Mouse (Mus musculus) midbrain, embryonic 16.5 days (tissue): Measurements from ENCODE around the gene Gm49403. TPM values are rescaled to one million over a fixed set of nuclear protein-coding genes. Genes with fewer than 3 reads are reported as not detected.

Experiments used
- ATAC-seq: fragments of 200-750 bp; cut with Nextera tagmentation; 2 replicates; pipeline ENCODE4 v1.8.0; 2017; ENCODE audit warnings: moderate TSS enrichment
- H3K27ac ChIP-seq: fragments of 300-500 bp; sonication (generic); 2 replicates; pipeline ENCODE4 v1.5.1; 2014; ENCODE audit warnings: mild to moderate bottlenecking, low read length, mixed read lengths
- H3K27me3 ChIP-seq: fragments of 300-500 bp; sonication (generic); 2 replicates; pipeline ENCODE4 v1.6.1; 2014; ENCODE audit warnings: low read depth, low read length, mixed read lengths; ENCODE audit not compliant: control insufficient read depth, insufficient read depth
- H3K36me3 ChIP-seq: fragments of 300-500 bp; sonication (generic); 2 replicates; pipeline ENCODE4 v1.6.1; 2014; ENCODE audit warnings: mild to moderate bottlenecking, low read length, moderate library complexity, mixed read lengths; ENCODE audit not compliant: control insufficient read depth, insufficient read depth
- H3K4me1 ChIP-seq: fragments of 300-500 bp; sonication (generic); 2 replicates; pipeline ENCODE4 v1.6.1; 2014; ENCODE audit warnings: mild to moderate bottlenecking, low read length, mixed read lengths; ENCODE audit not compliant: control insufficient read depth, insufficient read depth
- H3K4me2 ChIP-seq: fragments of 300-500 bp; sonication (generic); 2 replicates; pipeline ENCODE4 v1.6.1; 2014; ENCODE audit warnings: mild to moderate bottlenecking, low read length, mixed read lengths
- H3K4me3 ChIP-seq: fragments of 300-500 bp; sonication (generic); 2 replicates; pipeline ENCODE4 v1.5.1; 2014; ENCODE audit warnings: low read depth, mild to moderate bottlenecking, low read length, moderate library complexity, mixed read lengths
- H3K9ac ChIP-seq: fragments of 300-500 bp; sonication (generic); 2 replicates; pipeline ENCODE4 v1.6.1; 2014; ENCODE audit warnings: low read depth, low read length, mixed read lengths
- H3K9me3 ChIP-seq: fragments of 300-500 bp; sonication (generic); replicated peaks from 2 replicates; pipeline ENCODE4 v1.6.1; 2014; ENCODE audit warnings: mild to moderate bottlenecking, low read length, mixed read lengths; ENCODE audit not compliant: control insufficient read depth, poor library complexity, severe bottlenecking
- WGBS: fragments of 180-500 bp; shearing (Covaris S2); extraction: QIAGEN DNeasy Blood & Tissue Kit; methylation state at CpG from one replicate; pipeline ENCODE4 v1.1.7; 2014; 5-methylcytosine and 5-hydroxymethylcytosine counted together
- microRNA-seq: library from miRNA; unstranded; fragments of <30 nt; microRNA quantifications from one replicate; pipeline ENCODE4, GENCODE M21; 2017
- polyA plus RNA-seq: library from polyadenylated mRNA; unstranded; fragments of >200 nt; fragmentation: Nextera tagmentation; extraction: Ambion mirVana; gene quantifications from 2 replicates; pipeline ENCODE4 v1.2.1, GENCODE M21; 2015

Gene Gm49403
- polyA plus RNA-seq, 1 experiment from 2014 or later, result not detected

DNA sequence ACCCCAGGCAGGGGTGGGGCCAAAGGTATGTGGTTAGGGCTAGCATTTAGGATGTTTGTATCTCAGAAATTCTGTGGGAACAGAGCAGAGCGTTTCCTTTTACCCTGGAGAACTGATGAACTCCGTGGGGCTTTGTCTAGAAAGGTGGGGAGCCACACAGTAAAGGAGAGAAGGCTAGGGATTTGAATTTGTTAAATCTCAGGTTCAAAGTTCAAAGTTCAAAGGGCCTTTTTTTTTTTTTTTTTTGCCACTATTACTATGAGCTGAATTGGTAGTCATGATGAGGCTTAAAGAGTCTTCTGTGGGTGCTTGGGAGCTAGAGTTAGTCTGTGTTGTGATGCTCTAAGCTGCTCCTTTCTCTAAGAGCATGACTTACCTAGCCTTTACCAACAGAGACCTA is 53.0 kb downstream of the Gm49403 start:
- no peak for ATAC-seq
- Histone ChIP-seq H3K4me1 (peaks cover 4% of the 10 kb centered on the region; the same call in 1 of the 2 replicates), H3K4me2 (no peak overlapping the region), H3K9ac (no peak overlapping the region), H3K27me3 (no peaks in the 10 kb centered on the region), H3K9me3 (no peaks in the 10 kb centered on the region), H3K4me3 (no peak overlapping the region), H3K36me3 (peaks cover 3% of the 10 kb centered on the region; the same call in 1 of the 2 replicates), H3K27ac (no peak overlapping the region)
- 86% methylated on average over 2 of the region's 2 CpGs for WGBS

Small RNAs within 50 kb of the gene (microRNA-seq; reads per million reads assigned to microRNA genes)
- gene Mir5136, result 0.69 reads per million

Other genes with a start within 250 kb of the Gm49403 start
- 0.53 and 0.65 TPM in 2 replicates for gene Chrm1, start 220.1 kb upstream of the Gm49403 start, polyA plus RNA-seq
- gene Slc3a2, start 160.6 kb upstream of the Gm49403 start, polyA plus RNA-seq, result 176 and 182 TPM in 2 replicates
- 93.1 and 95.9 TPM in 2 replicates for gene Wdr74, start 148.1 kb upstream of the Gm49403 start, polyA plus RNA-seq
- 1.2 and 1.8 TPM in 2 replicates for gene 1700092M07Rik, start 143.2 kb upstream of the Gm49403 start, polyA plus RNA-seq
- 122 and 123 TPM in 2 replicates for gene Stx5a, start 142.5 kb upstream of the Gm49403 start, polyA plus RNA-seq
- gene Nxf1, start 126.9 kb upstream of the Gm49403 start, polyA plus RNA-seq, result 146 and 169 TPM in 2 replicates
- 195 and 202 TPM in 2 replicates for gene Tmem223, start 112.9 kb upstream of the Gm49403 start, polyA plus RNA-seq
- 26.4 and 26.6 TPM in 2 replicates for gene Tmem179b, start 109.5 kb upstream of the Gm49403 start, polyA plus RNA-seq
- gene Taf6l, start 97.5 kb upstream of the Gm49403 start, polyA plus RNA-seq, result 30.7 and 32.9 TPM in 2 replicates
- 136 and 140 TPM in 2 replicates for gene Polr2g, start 85.4 kb upstream of the Gm49403 start, polyA plus RNA-seq
- 7.6 and 8.9 TPM in 2 replicates for gene Zbtb3, start 81.4 kb upstream of the Gm49403 start, polyA plus RNA-seq
- 55.0 and 61.6 TPM in 2 replicates for gene Ttc9c, start 64.6 kb upstream of the Gm49403 start, polyA plus RNA-seq
- gene Hnrnpul2, start 63.9 kb upstream of the Gm49403 start, polyA plus RNA-seq, result 5.3 and 6.2 TPM in 2 replicates
- gene AC129217.1, start 54.2 kb upstream of the Gm49403 start, polyA plus RNA-seq, result not detected in 2 replicates
- 101 and 105 TPM in 2 replicates for gene Bscl2, start 46.5 kb upstream of the Gm49403 start, polyA plus RNA-seq
- gene Gng3, start 44.7 kb upstream of the Gm49403 start, polyA plus RNA-seq, result 477 and 539 TPM in 2 replicates
- gene Lrrn4cl, start 33.2 kb upstream of the Gm49403 start, polyA plus RNA-seq, result 0.62 and 0.92 TPM in 2 replicates
- gene Ubxn1, start 12.4 kb upstream of the Gm49403 start, polyA plus RNA-seq, result 130 and 142 TPM in 2 replicates
- gene Uqcc3, start 3.0 kb upstream of the Gm49403 start, polyA plus RNA-seq, result 54.5 and 59.8 TPM in 2 replicates
- 30.5 and 31.7 TPM in 2 replicates for gene Lbhd1, start 198 bp upstream of the Gm49403 start, polyA plus RNA-seq
- gene 1810009A15Rik, start 4.9 kb downstream of the Gm49403 start, polyA plus RNA-seq, result 35.4 and 39.2 TPM in 2 replicates
- gene Gm49416, start 5.0 kb downstream of the Gm49403 start, polyA plus RNA-seq, result 0.43 TPM in 1 of 2 replicates, not detected in the other
- 29.2 and 30.9 TPM in 2 replicates for gene Ints5, start 9.1 kb downstream of the Gm49403 start, polyA plus RNA-seq
- gene Ganab, start 14.1 kb downstream of the Gm49403 start, polyA plus RNA-seq, result 76.8 and 84.0 TPM in 2 replicates
- 87.8 and 95.7 TPM in 2 replicates for gene B3gat3, start 36.4 kb downstream of the Gm49403 start, polyA plus RNA-seq
- 1.4 and 2.2 TPM in 2 replicates for gene Rom1, start 45.4 kb downstream of the Gm49403 start, polyA plus RNA-seq
- 8.6 and 9.1 TPM in 2 replicates for gene Eml3, start 45.6 kb downstream of the Gm49403 start, polyA plus RNA-seq
- 108 and 121 TPM in 2 replicates for gene Mta2, start 57.9 kb downstream of the Gm49403 start, polyA plus RNA-seq
- 25.6 and 26.2 TPM in 2 replicates for gene Tut1, start 69.9 kb downstream of the Gm49403 start, polyA plus RNA-seq
- 283 and 293 TPM in 2 replicates for gene Eef1g, start 83.1 kb downstream of the Gm49403 start, polyA plus RNA-seq
- gene Ahnak, start 105.4 kb downstream of the Gm49403 start, polyA plus RNA-seq, result 2.7 and 3.2 TPM in 2 replicates
- gene Scgb1a1, start 204.0 kb downstream of the Gm49403 start, polyA plus RNA-seq, result not detected in 2 replicates